Mouse (Mus musculus): ENCODE data around the gene Pdzrn4.

DNA sequence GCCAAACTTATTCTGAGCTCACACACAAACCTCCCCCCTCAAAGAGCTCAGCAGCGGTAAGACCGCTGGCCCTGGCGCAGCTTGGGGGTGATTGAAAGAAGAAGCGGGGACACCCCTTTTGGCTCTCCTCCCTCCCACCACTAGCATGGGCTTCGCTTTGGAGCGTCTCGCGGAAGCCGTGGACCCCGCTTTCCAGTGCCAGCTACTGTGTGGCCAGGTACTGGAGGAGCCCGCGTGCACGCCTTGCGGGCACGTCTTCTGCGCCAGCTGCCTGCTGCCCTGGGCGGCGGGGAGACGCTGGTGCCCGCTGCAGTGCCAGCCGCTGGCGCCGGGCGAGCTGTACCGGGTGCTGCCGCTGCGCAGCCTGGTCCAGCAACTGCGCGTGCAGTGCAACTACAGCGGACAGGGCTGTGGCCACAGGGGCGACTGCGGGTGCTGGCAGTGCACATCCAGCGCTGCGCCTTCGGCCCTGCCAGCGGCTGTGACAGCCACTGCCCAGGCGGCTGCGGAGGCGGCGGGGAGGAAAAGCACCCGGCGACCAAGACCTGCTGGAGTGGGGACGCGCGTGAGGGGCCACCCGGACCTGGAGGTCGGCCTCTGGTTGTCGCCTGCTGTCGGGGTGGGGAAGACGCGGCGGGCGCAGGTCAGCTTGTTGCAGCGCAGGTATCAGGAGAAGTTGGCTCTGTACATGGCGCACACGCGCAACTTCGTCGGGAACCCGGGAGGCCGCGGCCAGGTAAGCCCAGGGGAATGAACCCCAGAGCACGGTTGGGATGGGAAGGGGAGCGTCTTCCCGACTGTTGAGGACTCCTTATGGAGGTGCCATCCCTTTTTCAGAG is at the start of gene Pdzrn4:
- TF ChIP-seq ZNF384 (IDR thresholded peaks at IDR 0.05; ENCODE audit: low read depth, low read length) (no peak), HCFC1 (IDR thresholded peaks at IDR 0.05; ENCODE audit: borderline replicate concordance, insufficient read depth, low read length) (no peak)

Data from ES-E14 (cell line).